Mouse (Mus musculus): ENCODE measurements around the gene Ccr3.

GRCm38 (mm10) chr9:124016048-124016447 is 5.7 kb upstream of the Ccr3 start:
- TF ChIP-seq POLR2A (IDR thresholded peaks at IDR 0.05; ENCODE audit: low read depth, low read length) (no peak), CTCF (IDR thresholded peaks at IDR 0.05; ENCODE audit: borderline replicate concordance, insufficient read depth, low read length) (no peak)

Data from embryonic fibroblast, embryonic 13.5 days (primary cell).